Mouse (Mus musculus): ENCODE results near the gene Nfu1. TPM values are rescaled to one million over a fixed set of nuclear protein-coding genes. Genes with fewer than 3 reads are reported as not detected.
A peak's percentile ranks its signal among the peaks of the same experiment; 100 is the strongest.
"Not testable (repeated sequence)": the region's sequence is repeated elsewhere in the genome, so short reads cannot be mapped to it uniquely, and the experiment has no call there.

The Nfu1 gene
- total RNA-seq, 2 experiments from 2014 or later: 56.0 to 57.2 TPM

DNA sequence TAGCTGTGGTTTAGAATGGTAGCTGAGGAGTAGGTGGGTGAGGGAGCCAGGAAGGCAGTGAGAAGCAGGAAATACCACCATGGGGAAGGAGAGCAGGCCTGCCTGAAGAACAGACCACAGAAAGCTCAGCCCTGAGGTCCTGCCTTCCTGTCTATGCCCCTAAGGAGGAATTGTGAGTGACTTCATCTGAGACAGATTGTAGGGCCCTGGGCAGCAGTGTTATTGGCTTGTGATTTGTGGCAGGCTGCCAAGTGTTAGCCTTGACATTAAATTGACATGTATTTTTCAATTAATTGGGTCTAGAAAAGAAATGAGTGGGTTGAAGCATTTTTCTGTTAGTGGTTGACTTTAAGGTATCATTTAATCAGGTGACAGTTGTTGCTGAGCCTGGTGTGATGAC lies 19.8 kb downstream of the Nfu1 start:
- DNase-seq (ENCODE audit: extremely low spot score in 1 of 2, low spot score in 2 of 2): no peak
- intact Hi-C loops (cut with DNase I): no loop called here
- TF ChIP-seq CTCF (IDR thresholded peaks at IDR 0.05): no peak
- Histone ChIP-seq H3K27ac (no peak overlapping the region), H3K4me3 (no peak overlapping the region)

DNA sequence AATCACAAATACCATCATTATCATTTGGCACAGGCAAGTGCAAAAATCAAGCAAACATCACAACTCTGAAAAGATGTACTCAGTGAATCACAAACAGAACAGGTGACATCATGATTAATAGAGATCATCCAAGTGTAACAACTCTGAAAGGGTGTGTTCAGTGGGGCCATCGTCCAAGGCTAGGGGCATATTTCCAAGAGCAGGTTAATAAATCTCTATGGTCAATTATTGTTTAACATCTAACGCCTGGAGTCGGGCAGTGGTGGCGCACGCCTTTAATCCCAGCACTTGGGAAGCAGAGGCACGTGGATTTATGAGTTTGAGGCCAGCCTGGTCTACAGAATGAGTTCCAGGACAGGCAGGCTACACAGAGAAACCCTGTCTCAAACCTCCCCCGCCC lies 22.3 kb downstream of the Nfu1 start:
- H3K4me3 ChIP-seq; DNase-seq (ENCODE audit: extremely low spot score in 1 of 2, low spot score in 2 of 2); H3K27ac ChIP-seq; intact Hi-C loops (cut with DNase I): not testable (repeated sequence)

- intact Hi-C loops (cut with DNase I): no loop called here
- no peak for DNase-seq (ENCODE audit: extremely low spot score in 1 of 2, low spot score in 2 of 2)
- TF ChIP-seq CTCF (IDR thresholded peaks at IDR 0.05): no peak
- Histone ChIP-seq H3K27ac (no peak overlapping the region), H3K4me3 (no peak overlapping the region)
Measured at GRCm38 (mm10) chr6:87032401-87032800, 23.4 kb downstream of the Nfu1 start.

GRCm38 (mm10) chr6:87034395-87034794 lies 25.4 kb downstream of the Nfu1 start:
- TF ChIP-seq CTCF (IDR thresholded peaks at IDR 0.05): no peak
- DNase-seq (ENCODE audit: extremely low spot score in 1 of 2, low spot score in 2 of 2): no peak
- Histone ChIP-seq H3K4me3 (no peak overlapping the region), H3K27ac (no peak overlapping the region)
- intact Hi-C loops (cut with DNase I): no loop called here

DNA sequence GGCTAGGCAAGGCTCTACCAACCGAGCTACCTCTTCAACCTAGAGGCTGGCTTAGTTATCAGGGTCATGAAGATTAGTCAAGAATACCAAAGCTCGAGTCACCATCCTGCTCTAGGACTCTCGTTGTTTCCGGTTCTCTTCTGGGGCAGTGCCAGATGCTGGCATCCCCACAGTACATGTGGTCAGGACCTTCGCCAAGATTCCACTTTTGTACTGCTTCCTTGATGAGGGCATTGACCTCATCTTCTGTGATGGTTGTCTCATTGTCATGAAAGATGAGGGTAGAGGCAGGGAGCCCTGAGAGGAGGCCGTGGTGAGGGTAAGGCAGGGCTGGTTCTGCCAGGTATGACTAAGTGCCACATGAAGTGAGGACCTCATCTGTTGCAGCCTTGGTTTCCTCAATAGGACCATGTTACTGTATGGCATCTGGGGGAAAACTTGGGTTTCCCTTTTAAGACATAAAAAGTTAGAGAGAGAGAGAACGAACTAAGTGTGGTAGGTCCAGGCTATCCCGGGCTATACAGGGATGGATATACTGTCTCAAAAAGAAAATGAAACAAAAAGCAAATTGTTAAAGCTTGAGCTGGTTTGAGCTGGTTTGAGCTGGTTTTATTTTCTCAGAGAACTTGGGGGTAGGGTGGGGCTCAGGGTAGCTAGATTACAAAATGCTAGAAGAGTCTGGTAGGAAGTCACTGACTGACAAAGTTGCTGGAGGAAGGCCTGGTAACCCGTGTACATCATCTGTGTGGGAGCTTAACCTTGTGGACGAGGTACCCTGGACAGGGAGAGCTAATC lies 29.0 kb downstream of the Nfu1 start:
- DNase-seq (ENCODE audit: extremely low spot score in 1 of 2, low spot score in 2 of 2): no peak
- H3K4me3 ChIP-seq: no peak overlapping the region
- intact Hi-C loops (cut with DNase I): no loop called here
- TF ChIP-seq CTCF (IDR thresholded peaks at IDR 0.05): no peak
- no peak overlapping the region for H3K27ac ChIP-seq

GRCm38 (mm10) chr6:87039161-87039560 lies 30.1 kb downstream of the Nfu1 start:
- no peak for TF ChIP-seq CTCF (IDR thresholded peaks at IDR 0.05)
- intact Hi-C loops (cut with DNase I): no loop called here
- DNase-seq (ENCODE audit: extremely low spot score in 1 of 2, low spot score in 2 of 2): no peak
- H3K27ac ChIP-seq: no peak overlapping the region
- no peak overlapping the region for H3K4me3 ChIP-seq

- no peak for DNase-seq (ENCODE audit: extremely low spot score in 1 of 2, low spot score in 2 of 2)
- TF ChIP-seq CTCF (IDR thresholded peaks at IDR 0.05): no peak
- intact Hi-C loops (cut with DNase I): no loop called here
- Histone ChIP-seq H3K27ac (peak overlapping the region; percentile 62), H3K4me3 (no peak overlapping the region)
Measured at GRCm38 (mm10) chr6:87040971-87041370, 31.9 kb downstream of the Nfu1 start.

- Histone ChIP-seq H3K4me3 (no peak overlapping the region), H3K27ac (peak overlapping the region; percentile 62)
- DNase-seq (ENCODE audit: extremely low spot score in 1 of 2, low spot score in 2 of 2): no peak
- TF ChIP-seq CTCF (IDR thresholded peaks at IDR 0.05): no peak
- intact Hi-C loops (cut with DNase I): no loop called here
Measured at GRCm38 (mm10) chr6:87041431-87041830, 32.4 kb downstream of the Nfu1 start.

DNA sequence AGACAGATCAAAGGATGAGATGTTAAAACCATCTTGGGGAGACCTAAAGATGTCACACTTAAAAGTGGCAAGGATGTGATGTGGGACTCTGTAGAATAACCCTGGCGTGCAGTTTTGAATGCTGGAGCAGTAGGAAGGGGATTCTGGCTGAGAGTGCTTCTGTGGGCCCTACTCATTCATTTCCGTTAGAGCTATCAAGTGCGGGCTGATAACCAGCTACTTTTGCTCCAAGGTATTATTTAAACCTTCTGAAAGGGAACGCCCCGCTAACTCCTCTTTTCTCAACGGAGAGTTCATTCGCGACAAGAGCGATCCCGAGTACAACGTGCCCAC lies 32.9 kb downstream of the Nfu1 start:
- no peak for TF ChIP-seq CTCF (IDR thresholded peaks at IDR 0.05)
- intact Hi-C loops (cut with DNase I): no loop called here
- Histone ChIP-seq H3K4me3 (peak overlapping the region; percentile 96), H3K27ac (peak overlapping the region; percentile 98)
- no peak for DNase-seq (ENCODE audit: extremely low spot score in 1 of 2, low spot score in 2 of 2)

GRCm38 (mm10) chr6:87042337-87043130 lies 33.5 kb downstream of the Nfu1 start, which contains the start of gene Gfpt1:
Gene Gfpt1 (plus strand): TSS chr6:87042846.
- DNase-seq (ENCODE audit: extremely low spot score in 1 of 2, low spot score in 2 of 2): peak; percentile 95 to 96
- intact Hi-C loops (cut with DNase I): no loop called here
- Histone ChIP-seq H3K27ac (peak within 1 kb of the TSS; percentile 98), H3K4me3 (peak within 1 kb of the TSS; percentile 96)
- no peak for TF ChIP-seq CTCF (IDR thresholded peaks at IDR 0.05)

DNA sequence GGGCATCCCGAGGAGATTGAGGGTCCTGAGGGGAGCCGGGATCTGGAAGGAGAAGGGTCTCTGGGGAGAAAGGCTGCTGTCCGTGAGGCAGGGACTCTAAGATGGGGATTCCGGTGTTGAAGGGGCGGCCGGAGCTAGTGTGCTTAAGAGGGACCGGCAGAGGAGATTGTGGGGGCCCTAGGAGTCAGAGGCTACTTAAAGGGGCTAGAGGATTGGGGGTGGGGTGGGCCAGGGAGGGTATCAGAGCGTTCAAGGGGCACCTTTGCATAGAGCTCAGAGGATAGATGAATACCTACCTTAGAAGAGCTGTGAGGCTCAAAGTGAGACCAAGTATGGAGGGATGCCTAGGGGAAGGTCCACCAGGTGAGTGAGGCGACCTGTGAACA lies 34.1 kb downstream of the Nfu1 start:
- TF ChIP-seq CTCF (IDR thresholded peaks at IDR 0.05): no peak
- intact Hi-C loops (cut with DNase I): no loop called here
- H3K27ac ChIP-seq: peak overlapping the region; percentile 89
- H3K4me3 ChIP-seq: peak overlapping the region; percentile 96
- no peak for DNase-seq (ENCODE audit: extremely low spot score in 1 of 2, low spot score in 2 of 2)

- TF ChIP-seq CTCF (IDR thresholded peaks at IDR 0.05): no peak
- DNase-seq (ENCODE audit: extremely low spot score in 1 of 2, low spot score in 2 of 2): no peak
- Histone ChIP-seq H3K27ac (no peak overlapping the region), H3K4me3 (no peak overlapping the region)
- intact Hi-C loops (cut with DNase I): no loop called here
Measured at GRCm38 (mm10) chr6:87044895-87045294, 35.9 kb downstream of the Nfu1 start.
